Mouse (Mus musculus): ENCODE measurements around the gene Fam114a2. TPM values are rescaled to one million over a fixed set of nuclear protein-coding genes. Genes with fewer than 3 reads are reported as not detected.

Fam114a2 gene
- polyA plus RNA-seq, 1 experiment from 2014 or later: 85.9 TPM

- H3K9me3 ChIP-seq (ENCODE audit: control insufficient read depth, low read length): no peaks in the 10 kb centered on the region
- H3K4me3 ChIP-seq (ENCODE audit: low read length): no peak overlapping the region
- no peak overlapping the region for H3K4me2 ChIP-seq (ENCODE audit: low read depth, low read length)
- no peak overlapping the region for H3K9ac ChIP-seq (ENCODE audit: low read length)
- WGBS: 75% methylated on average over 3 of the region's 3 CpGs
- H3K27ac ChIP-seq (ENCODE audit: low read length): no peak overlapping the region
- peaks cover 32% of the 10 kb centered on the region for H3K36me3 ChIP-seq (ENCODE audit: control insufficient read depth, insufficient read depth, low read length)
- no peak for ATAC-seq (ENCODE audit: low read depth)
- no peaks in the 10 kb centered on the region for H3K27me3 ChIP-seq (ENCODE audit: control insufficient read depth, insufficient read depth, low read depth, low read length)
- H3K4me1 ChIP-seq (replicated peaks; ENCODE audit: control insufficient read depth, insufficient read depth, low read length): no peaks in the 10 kb centered on the region
Measured at GRCm38 (mm10) chr11:57497701-57498100, 20.7 kb downstream of the Fam114a2 start.

- no peak overlapping the region for H3K4me3 ChIP-seq (ENCODE audit: low read length)
- no peak overlapping the region for H3K4me2 ChIP-seq (ENCODE audit: low read depth, low read length)
- H3K4me1 ChIP-seq (replicated peaks; ENCODE audit: control insufficient read depth, insufficient read depth, low read length): no peaks in the 10 kb centered on the region
- H3K9me3 ChIP-seq (ENCODE audit: control insufficient read depth, low read length): no peaks in the 10 kb centered on the region
- no peak overlapping the region for H3K27ac ChIP-seq (ENCODE audit: low read length)
- peaks cover 41% of the 10 kb centered on the region for H3K36me3 ChIP-seq (ENCODE audit: control insufficient read depth, insufficient read depth, low read length)
- no peaks in the 10 kb centered on the region for H3K27me3 ChIP-seq (ENCODE audit: control insufficient read depth, insufficient read depth, low read depth, low read length)
- 42% methylated on average over 3 of the region's 3 CpGs for WGBS
- H3K9ac ChIP-seq (ENCODE audit: low read length): no peak overlapping the region
- no peak for ATAC-seq (ENCODE audit: low read depth)
Measured at GRCm38 (mm10) chr11:57496462-57497039, 21.9 kb downstream of the Fam114a2 start.

GRCm38 (mm10) chr11:57488436-57488835 is 30.0 kb downstream of the Fam114a2 start:
- WGBS: 62% methylated on average over 5 of the region's 5 CpGs
- H3K36me3 ChIP-seq (ENCODE audit: control insufficient read depth, insufficient read depth, low read length): peaks cover 37% of the 10 kb centered on the region
- no peak overlapping the region for H3K27ac ChIP-seq (ENCODE audit: low read length)
- H3K4me2 ChIP-seq (ENCODE audit: low read depth, low read length): no peak overlapping the region
- no peak overlapping the region for H3K4me3 ChIP-seq (ENCODE audit: low read length)
- no peaks in the 10 kb centered on the region for H3K4me1 ChIP-seq (replicated peaks; ENCODE audit: control insufficient read depth, insufficient read depth, low read length)
- H3K27me3 ChIP-seq (ENCODE audit: control insufficient read depth, insufficient read depth, low read depth, low read length): no peaks in the 10 kb centered on the region
- no peaks in the 10 kb centered on the region for H3K9me3 ChIP-seq (ENCODE audit: control insufficient read depth, low read length)
- ATAC-seq (ENCODE audit: low read depth): no peak
- no peak overlapping the region for H3K9ac ChIP-seq (ENCODE audit: low read length)

GRCm38 (mm10) chr11:57478077-57478476 is 40.3 kb downstream of the Fam114a2 start:
- Histone ChIP-seq H3K27ac (ENCODE audit: low read length) (no peak overlapping the region), H3K4me2 (ENCODE audit: low read depth, low read length) (no peak overlapping the region), H3K4me3 (ENCODE audit: low read length) (no peak overlapping the region), H3K4me1 (replicated peaks; ENCODE audit: control insufficient read depth, insufficient read depth, low read length) (no peaks in the 10 kb centered on the region), H3K27me3 (ENCODE audit: control insufficient read depth, insufficient read depth, low read depth, low read length) (no peaks in the 10 kb centered on the region), H3K36me3 (ENCODE audit: control insufficient read depth, insufficient read depth, low read length) (peaks cover 21% of the 10 kb centered on the region), H3K9me3 (ENCODE audit: control insufficient read depth, low read length) (no peaks in the 10 kb centered on the region), H3K9ac (ENCODE audit: low read length) (no peak overlapping the region)
- ATAC-seq (ENCODE audit: low read depth): no peak
- WGBS: 90% methylated on average over 5 of the region's 5 CpGs

- H3K9me3 ChIP-seq (ENCODE audit: control insufficient read depth, low read length): no peaks in the 10 kb centered on the region
- no peak overlapping the region for H3K4me2 ChIP-seq (ENCODE audit: low read depth, low read length)
- WGBS: 40% methylated on average over 6 of the region's 6 CpGs
- no peak overlapping the region for H3K4me3 ChIP-seq (ENCODE audit: low read length)
- no peak overlapping the region for H3K9ac ChIP-seq (ENCODE audit: low read length)
- no peaks in the 10 kb centered on the region for H3K4me1 ChIP-seq (replicated peaks; ENCODE audit: control insufficient read depth, insufficient read depth, low read length)
- H3K27ac ChIP-seq (ENCODE audit: low read length): no peak overlapping the region
- no peaks in the 10 kb centered on the region for H3K36me3 ChIP-seq (ENCODE audit: control insufficient read depth, insufficient read depth, low read length)
- no peak for ATAC-seq (ENCODE audit: low read depth)
- no peaks in the 10 kb centered on the region for H3K27me3 ChIP-seq (ENCODE audit: control insufficient read depth, insufficient read depth, low read depth, low read length)
Measured at GRCm38 (mm10) chr11:57475119-57475518, 43.3 kb downstream of the Fam114a2 start.

GRCm38 (mm10) chr11:57474296-57474941 is 44.0 kb downstream of the Fam114a2 start:
- WGBS: 50% methylated on average over 6 of the region's 6 CpGs
- Histone ChIP-seq H3K27me3 (ENCODE audit: control insufficient read depth, insufficient read depth, low read depth, low read length) (no peaks in the 10 kb centered on the region), H3K27ac (ENCODE audit: low read length) (no peak overlapping the region)

GRCm38 (mm10) chr11:57470979-57471378 is 47.4 kb downstream of the Fam114a2 start:
- no peak for ATAC-seq (ENCODE audit: low read depth)
- Histone ChIP-seq H3K36me3 (ENCODE audit: control insufficient read depth, insufficient read depth, low read length) (no peaks in the 10 kb centered on the region), H3K27ac (ENCODE audit: low read length) (no peak overlapping the region), H3K4me1 (replicated peaks; ENCODE audit: control insufficient read depth, insufficient read depth, low read length) (no peaks in the 10 kb centered on the region), H3K9me3 (ENCODE audit: control insufficient read depth, low read length) (no peaks in the 10 kb centered on the region), H3K27me3 (ENCODE audit: control insufficient read depth, insufficient read depth, low read depth, low read length) (no peaks in the 10 kb centered on the region), H3K4me2 (ENCODE audit: low read depth, low read length) (no peak overlapping the region), H3K9ac (ENCODE audit: low read length) (no peak overlapping the region), H3K4me3 (ENCODE audit: low read length) (no peak overlapping the region)
- 77% methylated on average over 7 of the region's 7 CpGs for WGBS

More at GRCm38 (mm10) chr11:57474296-57474941, 44.0 kb downstream of the Fam114a2 start:
- Histone ChIP-seq H3K9me3 (ENCODE audit: control insufficient read depth, low read length) (no peaks in the 10 kb centered on the region), H3K4me1 (replicated peaks; ENCODE audit: control insufficient read depth, insufficient read depth, low read length) (no peaks in the 10 kb centered on the region), H3K4me2 (ENCODE audit: low read depth, low read length) (no peak overlapping the region), H3K36me3 (ENCODE audit: control insufficient read depth, insufficient read depth, low read length) (no peaks in the 10 kb centered on the region), H3K4me3 (ENCODE audit: low read length) (no peak overlapping the region), H3K9ac (ENCODE audit: low read length) (no peak overlapping the region)
- ATAC-seq (ENCODE audit: low read depth): no peak

- H3K27ac ChIP-seq (ENCODE audit: low read length): no peak overlapping the region
- ATAC-seq (ENCODE audit: low read depth): no peak
- no peak overlapping the region for H3K4me2 ChIP-seq (ENCODE audit: low read depth, low read length)
- no peaks in the 10 kb centered on the region for H3K9me3 ChIP-seq (ENCODE audit: control insufficient read depth, low read length)
- no peaks in the 10 kb centered on the region for H3K4me1 ChIP-seq (replicated peaks; ENCODE audit: control insufficient read depth, insufficient read depth, low read length)
- no peaks in the 10 kb centered on the region for H3K27me3 ChIP-seq (ENCODE audit: control insufficient read depth, insufficient read depth, low read depth, low read length)
- H3K36me3 ChIP-seq (ENCODE audit: control insufficient read depth, insufficient read depth, low read length): no peaks in the 10 kb centered on the region
- no peak overlapping the region for H3K9ac ChIP-seq (ENCODE audit: low read length)
- WGBS: 40% methylated on average over 6 of the region's 6 CpGs
- no peak overlapping the region for H3K4me3 ChIP-seq (ENCODE audit: low read length)
Measured at GRCm38 (mm10) chr11:57470056-57470455, 48.4 kb downstream of the Fam114a2 start.

GRCm38 (mm10) chr11:57468706-57469105 is 49.7 kb downstream of the Fam114a2 start:
- no peak overlapping the region for H3K9ac ChIP-seq (ENCODE audit: low read length)
- no peak overlapping the region for H3K27ac ChIP-seq (ENCODE audit: low read length)
- 62% methylated on average over 4 of the region's 4 CpGs for WGBS
- ATAC-seq (ENCODE audit: low read depth): no peak
- H3K36me3 ChIP-seq (ENCODE audit: control insufficient read depth, insufficient read depth, low read length): no peaks in the 10 kb centered on the region
- no peak overlapping the region for H3K4me3 ChIP-seq (ENCODE audit: low read length)
- H3K9me3 ChIP-seq (ENCODE audit: control insufficient read depth, low read length): no peaks in the 10 kb centered on the region
- H3K4me1 ChIP-seq (replicated peaks; ENCODE audit: control insufficient read depth, insufficient read depth, low read length): no peaks in the 10 kb centered on the region
- H3K4me2 ChIP-seq (ENCODE audit: low read depth, low read length): no peak overlapping the region
- no peaks in the 10 kb centered on the region for H3K27me3 ChIP-seq (ENCODE audit: control insufficient read depth, insufficient read depth, low read depth, low read length)
